Mouse (Mus musculus) adrenal gland, postnatal 36 days (tissue): ENCODE data around the gene Thsd4. TPM values are rescaled to one million over a fixed set of nuclear protein-coding genes. Genes with fewer than 3 reads are reported as not detected.
A peak's percentile ranks its signal among the peaks of the same experiment; 100 is the strongest.

ENCODE experiments used
- DNase-seq, 2 experiments: peaks; one replicate each; pipeline ENCODE4 v3.0.0; 2021; ENCODE audit warnings: mixed read lengths in 1 of 2
- total RNA-seq, 2 experiments: library from RNA; stranded (reverse); gene quantifications; 2 replicates each; pipeline ENCODE4 v1.2.3; 2021

The Thsd4 gene
- total RNA-seq, 2 experiments from 2014 or later = 4.9 to 6.3 TPM

- DNase-seq = no peak
Observed at GRCm38 (mm10) chr9:60213111-60213510, 308.7 kb downstream of the Thsd4 start.

- DNase-seq = no peak
Observed at GRCm38 (mm10) chr9:60208843-60209242, 313.0 kb downstream of the Thsd4 start.

GRCm38 (mm10) chr9:60203141-60203540 is 318.7 kb downstream of the Thsd4 start:
- no peak for DNase-seq

GRCm38 (mm10) chr9:60200436-60200835 is 321.4 kb downstream of the Thsd4 start:
- DNase-seq = no peak

- no peak for DNase-seq
Observed at GRCm38 (mm10) chr9:60198530-60199200, 323.2 kb downstream of the Thsd4 start.

GRCm38 (mm10) chr9:60195502-60195901 is 326.3 kb downstream of the Thsd4 start:
- DNase-seq = no peak

DNA sequence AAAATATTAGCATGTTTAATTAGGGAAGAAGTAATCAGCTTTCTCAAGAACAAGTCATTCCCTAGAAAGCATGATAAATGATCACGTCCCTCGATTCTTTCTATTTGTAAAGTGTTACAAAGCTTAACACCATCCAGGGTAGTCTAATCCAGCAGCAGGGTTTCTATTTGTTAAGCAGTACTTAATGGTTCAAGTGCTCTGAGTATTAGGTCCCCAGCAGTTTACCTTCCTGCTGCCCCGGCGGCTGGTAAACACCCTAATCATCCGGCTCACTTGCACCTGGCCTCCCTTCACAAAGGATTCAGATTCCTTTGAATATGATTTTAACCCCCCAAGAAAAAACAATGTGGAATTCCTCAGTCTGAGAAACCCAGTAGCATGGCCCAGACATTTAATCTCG is 326.9 kb downstream of the Thsd4 start:
- no peak for DNase-seq

- DNase-seq = peak; percentile 61
Observed at GRCm38 (mm10) chr9:60192321-60192720, 329.5 kb downstream of the Thsd4 start.

DNA sequence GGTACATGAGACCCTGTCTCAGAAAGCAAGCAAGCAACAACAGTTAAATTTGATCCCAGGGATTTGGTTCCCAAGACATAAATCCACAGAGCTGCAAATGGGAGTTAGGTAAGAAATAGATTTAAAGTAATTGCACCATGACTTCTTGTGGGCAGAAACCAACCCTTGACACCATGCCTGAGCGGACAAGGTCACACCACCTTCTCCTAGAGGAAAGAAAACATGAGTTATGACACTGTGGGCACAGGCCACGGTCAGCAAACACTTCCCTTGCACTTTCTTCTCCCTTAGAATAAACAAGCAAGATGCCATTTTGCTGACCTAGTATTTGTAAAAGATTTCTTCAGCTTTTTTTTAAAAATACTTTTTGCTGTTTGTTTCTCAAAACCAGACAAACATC is 334.4 kb downstream of the Thsd4 start:
- peak; percentile 35 to 46 for DNase-seq

DNA sequence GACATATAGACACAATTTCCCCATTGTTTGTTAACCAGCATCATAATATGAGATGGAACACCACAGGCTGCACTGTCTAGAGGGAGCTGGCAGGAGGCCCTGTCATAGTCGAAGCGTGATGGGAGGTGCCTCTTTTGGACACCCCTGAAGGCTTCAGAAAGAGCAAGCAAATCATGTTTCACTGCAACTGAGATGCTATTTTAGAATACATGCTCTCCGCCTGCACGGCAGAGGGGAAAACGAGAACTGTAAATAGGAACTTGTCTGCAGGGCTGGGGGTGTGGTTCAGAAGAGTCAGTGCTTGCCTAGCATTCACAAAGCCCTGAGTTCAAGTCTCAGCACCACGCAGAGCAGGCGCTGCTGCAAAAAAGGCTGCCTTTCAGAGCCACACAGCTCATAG is 334.9 kb downstream of the Thsd4 start:
- no peak for DNase-seq

GRCm38 (mm10) chr9:60184083-60184482 is 337.8 kb downstream of the Thsd4 start:
- DNase-seq = peak in 1 of 2 experiments; percentile 15

DNA sequence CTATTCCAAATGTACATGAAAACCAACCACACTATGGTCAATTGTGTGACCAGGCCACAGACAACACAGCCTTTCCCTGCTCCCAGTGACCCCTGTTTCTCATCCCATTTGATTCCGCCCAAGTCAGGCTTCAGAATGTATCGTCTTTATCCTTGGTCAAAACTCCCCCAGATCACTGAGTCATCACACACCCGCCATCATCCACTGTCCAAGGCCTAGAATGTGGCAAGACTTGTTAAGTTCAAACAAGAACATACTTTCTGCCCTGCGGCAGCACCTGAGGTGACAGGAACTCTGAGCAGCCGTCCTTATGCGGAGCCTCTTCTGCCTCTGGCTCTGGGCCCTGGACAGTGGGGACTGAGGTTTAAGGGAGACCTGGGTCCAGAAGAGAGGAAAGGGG is 339.5 kb downstream of the Thsd4 start:
- DNase-seq = peak; percentile 19 to 50

DNA sequence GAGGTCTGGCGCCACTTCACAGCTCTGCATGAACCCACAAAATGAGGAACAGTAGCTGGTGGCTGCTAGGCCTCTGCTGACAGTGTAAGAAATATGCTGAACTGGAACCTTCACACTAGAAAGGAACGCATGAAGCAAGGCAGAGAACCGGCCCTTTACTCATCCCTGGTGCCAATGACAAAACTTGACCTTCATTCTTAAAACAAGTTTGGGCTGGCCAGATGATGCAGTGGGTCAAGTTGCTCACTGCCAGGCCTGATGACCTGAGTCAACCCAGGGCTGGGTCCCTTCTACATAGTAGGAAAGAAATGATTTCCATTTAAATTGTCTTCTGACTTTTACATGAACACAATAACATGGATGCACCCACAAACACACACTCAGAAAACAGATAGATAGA is 340.9 kb downstream of the Thsd4 start:
- DNase-seq = peak; percentile 58 to 65

DNA sequence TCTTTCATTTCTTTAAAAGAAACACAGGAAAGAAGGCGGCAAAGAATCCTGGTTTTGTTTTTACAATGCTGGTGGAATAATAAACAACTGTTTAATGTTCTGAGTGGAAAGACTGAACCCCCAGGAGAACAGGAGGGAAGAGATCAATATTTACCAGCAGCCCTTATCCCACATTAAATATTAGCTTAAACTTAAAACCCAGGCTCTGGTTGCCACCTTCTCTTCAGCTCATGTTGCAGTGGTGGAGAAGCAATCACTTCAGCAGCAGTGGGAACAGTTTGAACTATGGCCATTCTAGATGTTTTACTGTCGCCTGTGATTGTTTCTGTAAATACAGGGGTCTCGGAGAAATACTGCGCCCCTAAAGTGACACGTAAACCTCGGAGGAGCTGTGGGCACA is 341.7 kb downstream of the Thsd4 start:
- DNase-seq = no peak

DNA sequence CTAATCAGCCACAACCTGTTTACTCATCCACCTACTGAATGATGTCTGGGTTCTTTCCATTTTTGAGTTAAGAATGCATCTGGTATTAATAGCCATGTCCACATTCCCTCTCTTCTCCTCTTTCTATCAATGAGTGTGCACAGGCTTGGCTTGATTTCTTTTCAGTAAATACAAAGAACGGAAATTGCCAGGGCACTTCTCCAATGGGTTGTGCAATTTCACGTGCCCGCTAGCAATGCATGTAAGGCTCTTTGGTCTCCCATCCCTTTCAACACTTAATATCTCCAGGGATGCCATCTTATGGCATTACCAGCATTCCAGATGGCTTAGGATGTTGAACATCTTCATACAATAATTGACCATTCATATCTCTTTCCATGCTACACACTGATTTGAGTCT is 345.5 kb downstream of the Thsd4 start:
- DNase-seq = no peak

- peak in 1 of 2 experiments; percentile 22 for DNase-seq
Observed at GRCm38 (mm10) chr9:60172459-60173060, 349.3 kb downstream of the Thsd4 start.

DNA sequence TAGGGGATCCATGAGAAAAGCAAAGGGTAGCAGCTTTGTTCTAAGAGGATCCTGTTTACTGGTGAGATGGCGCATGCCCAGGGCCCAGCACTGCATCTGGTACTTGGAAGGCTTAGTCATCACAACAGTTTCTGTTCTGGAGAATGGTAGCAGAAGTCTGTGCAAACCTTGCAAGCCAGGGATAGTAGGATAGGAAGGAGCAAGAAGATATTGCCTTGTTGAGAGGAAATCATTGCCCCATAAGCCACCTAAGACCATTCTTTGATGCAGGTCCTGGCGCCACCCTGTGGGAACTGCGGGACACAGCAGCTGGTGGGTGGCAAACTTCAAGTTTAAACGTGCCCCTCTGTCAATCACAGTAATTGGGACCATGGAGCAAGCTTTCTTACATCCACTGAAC is 354.9 kb downstream of the Thsd4 start:
- DNase-seq = peak in 1 of 2 experiments; percentile 23

GRCm38 (mm10) chr9:60160855-60161254 is 361.0 kb downstream of the Thsd4 start:
- DNase-seq = no peak

- no peak for DNase-seq
Observed at GRCm38 (mm10) chr9:60160194-60160593, 361.7 kb downstream of the Thsd4 start.

- no peak for DNase-seq
Observed at GRCm38 (mm10) chr9:60152990-60153389, 368.9 kb downstream of the Thsd4 start.

GRCm38 (mm10) chr9:60151897-60152627 is 369.8 kb downstream of the Thsd4 start:
- no peak for DNase-seq

- DNase-seq = no peak
Observed at GRCm38 (mm10) chr9:60150511-60150910, 371.3 kb downstream of the Thsd4 start.

- no peak for DNase-seq
Observed at GRCm38 (mm10) chr9:60148988-60149387, 372.9 kb downstream of the Thsd4 start.
